Comparison of ENCODE assay signal across 8 mouse cellular contexts in the genomic region with DNA sequence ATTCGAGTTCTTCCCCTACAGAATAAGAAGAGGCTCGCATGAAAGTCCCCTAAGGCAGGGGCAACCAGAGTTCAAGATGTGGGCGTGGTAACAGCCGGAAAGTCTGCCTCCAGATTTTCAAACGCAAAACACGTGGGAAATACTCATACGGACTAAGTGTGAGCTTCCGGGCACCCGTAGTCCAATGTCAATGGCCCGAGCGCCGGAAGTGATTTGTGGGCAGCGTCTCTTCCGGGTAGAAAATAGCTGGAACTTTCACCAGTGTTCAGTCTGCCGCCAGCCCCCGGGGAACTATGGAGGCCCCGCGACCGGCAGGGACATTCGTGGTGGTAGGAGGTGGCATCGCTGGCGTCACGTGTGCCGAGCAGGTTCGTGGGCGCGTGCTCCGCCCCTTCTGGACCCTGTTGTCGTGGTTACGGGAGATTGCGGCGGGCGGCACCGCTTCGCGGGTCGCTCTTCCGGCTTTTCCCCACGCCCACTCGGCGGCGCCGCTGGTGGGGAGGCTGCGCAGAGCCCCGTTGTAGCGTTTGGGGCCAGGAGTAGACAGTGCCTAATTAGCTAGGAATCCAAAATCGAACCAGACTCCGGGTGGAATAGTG. TPM values are rescaled to one million over a fixed set of nuclear protein-coding genes. Genes with fewer than 3 reads are reported as not detected.
A peak's percentile ranks its signal among the peaks of the same experiment; 100 is the strongest.
DNase-seq lines count a peak whose midpoint lies in the region; ATAC-seq and TF ChIP-seq lines count a peak whose summit lies in the region.

Gene Pyroxd1 (plus strand): TSS at position 215 of the 599 bp plus-strand sequence.

- H3K4me3 ChIP-seq in hindbrain, embryonic 10.5 days = peak within 1 kb of the TSS; percentile 71
- peak within 1 kb of the TSS; percentile 89 for H3K4me3 ChIP-seq in lung, postnatal 0 days (ENCODE audit: low read depth, low read length)

- H3K9ac ChIP-seq in lung, postnatal 0 days (replicated peaks; ENCODE audit: low read depth) = peak within 1 kb of the TSS; percentile 57

- peak within 1 kb of the TSS; percentile 90 for H3K27ac ChIP-seq in hindbrain, embryonic 10.5 days
- peak within 1 kb of the TSS; percentile 80 for H3K27ac ChIP-seq in lung, postnatal 0 days (ENCODE audit: low read length)

- no peaks in the 10 kb centered on the region for H3K27me3 ChIP-seq in hindbrain, embryonic 10.5 days (ENCODE audit: insufficient read depth, poor library complexity, severe bottlenecking)
- no peaks in the 10 kb centered on the region for H3K27me3 ChIP-seq in lung, postnatal 0 days (replicated peaks; ENCODE audit: insufficient read depth, low read length)

- H3K4me1 ChIP-seq in hindbrain, embryonic 10.5 days (replicated peaks) = peaks cover 10% of the 10 kb centered on the region
- no peaks in the 10 kb centered on the region for H3K4me1 ChIP-seq in lung, postnatal 0 days (ENCODE audit: insufficient read depth, low read depth, low read length)

- TF ChIP-seq EP300 in lung, postnatal 0 days (IDR thresholded peaks at IDR 0.05) = peak; percentile 72

- peak; percentile 84 for DNase-seq in MEL-GATA-1-ER (ENCODE audit: extremely low read depth, low read depth)
- peak; percentile 77 for DNase-seq in cerebellum, adult 8-10 months
- peak; percentile 89 for DNase-seq in forelimb bud, embryonic 11.5 days (ENCODE audit: low read depth, low spot score)
- DNase-seq in hindbrain, embryonic 10.5 days (ENCODE audit: low spot score) = peak; percentile 91
- peak; percentile 88 for DNase-seq in layer of hippocampus, adult 9-11 months
- peak; percentile 95 for DNase-seq in lung, postnatal 0 days (ENCODE audit: low spot score)
- peak; percentile 60 for DNase-seq in ovary, postnatal 14 days (ENCODE audit: low spot score)
- peak; percentile 91 for DNase-seq in thymus, postnatal 14 days

- ATAC-seq in lung, postnatal 0 days = peak; percentile 96

- no peaks in the 10 kb centered on the region for H3K9me3 ChIP-seq in hindbrain, embryonic 10.5 days
- H3K9me3 ChIP-seq in lung, postnatal 0 days (ENCODE audit: low read length) = no peaks in the 10 kb centered on the region

- no peak; the same call in 1 of the 2 replicates for TF ChIP-seq CTCF in lung, postnatal 0 days (IDR thresholded peaks at IDR 0.05)

- WGBS in hindbrain, embryonic 10.5 days = under 1% methylated on average over 48 of the region's 48 CpGs
- WGBS in lung, postnatal 0 days = under 1% methylated on average over 48 of the region's 48 CpGs

- H3K36me3 ChIP-seq in hindbrain, embryonic 10.5 days = peaks cover 24% of the 10 kb centered on the region
- H3K36me3 ChIP-seq in lung, postnatal 0 days (ENCODE audit: insufficient read depth, low read length) = no peaks in the 10 kb centered on the region; the same call in 1 of the 2 replicates

- peak within 1 kb of the TSS; percentile 52 for H3K4me2 ChIP-seq in lung, postnatal 0 days (replicated peaks; ENCODE audit: low read depth, low read length)

RNA-seq across cellular contexts. Expression of gene Pyroxd1, which starts in this region (rescaled TPM):
- 20.1 and 21.7 TPM in 2 replicates for polyA plus RNA-seq in hindbrain, embryonic 10.5 days (2016; fragmentation: Nextera tagmentation; extraction: Ambion mirVana)
- polyA plus RNA-seq in lung, postnatal 0 days (2015; fragmentation: Nextera tagmentation; extraction: Ambion mirVana) = 16.1 and 18.0 TPM in 2 replicates

Comparison
In these comparisons a context has a peak if more than half of its experiments do, and no peak if none do; other contexts are left out.
1. Peak in every context shown above with its lines: DNase-seq, ATAC-seq, H3K4me3 ChIP-seq and H3K27ac ChIP-seq.